Mouse (Mus musculus) testis, postnatal 10 days (tissue): Measurements from ENCODE around the gene Inka1.

Experiments used
- DNase-seq: peaks from one replicate; pipeline ENCODE4 v3.0.0; 2021; ENCODE audit warnings: low spot score

Gene Inka1

GRCm38 (mm10) chr9:107983421-107983890, 2.2 kb downstream of the Inka1 start:
- peak; percentile 85 for DNase-seq

- DNase-seq: peak; percentile 73
Measured at GRCm38 (mm10) chr9:107982681-107983346, 2.9 kb downstream of the Inka1 start, which contains the start of gene Gm20661. Gene Gm20661, plus strand, starts transcription at chr9:107983058.

GRCm38 (mm10) chr9:107981684-107982605, 3.7 kb downstream of the Inka1 start:
- no peak for DNase-seq

DNA sequence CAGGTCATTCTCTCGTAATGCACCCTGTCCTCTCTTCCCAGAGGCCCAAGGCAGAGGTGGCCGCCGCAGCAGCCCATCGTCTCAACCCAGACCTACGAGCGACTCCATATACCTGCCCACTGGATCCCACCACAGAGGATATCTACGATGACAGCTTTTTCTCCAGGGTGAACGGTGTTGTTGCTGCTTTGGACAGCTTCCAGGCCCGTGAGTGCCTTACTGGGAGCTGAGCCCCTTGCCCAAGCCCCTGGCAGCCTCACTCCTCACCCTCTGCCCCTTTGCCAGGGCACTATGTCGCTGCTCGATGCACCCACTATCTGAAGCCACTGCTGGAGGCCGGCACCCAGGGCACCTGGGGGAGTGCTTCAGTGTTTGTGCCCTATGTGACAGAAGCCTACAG, 6.9 kb downstream of the Inka1 start:
- DNase-seq: no peak

DNA sequence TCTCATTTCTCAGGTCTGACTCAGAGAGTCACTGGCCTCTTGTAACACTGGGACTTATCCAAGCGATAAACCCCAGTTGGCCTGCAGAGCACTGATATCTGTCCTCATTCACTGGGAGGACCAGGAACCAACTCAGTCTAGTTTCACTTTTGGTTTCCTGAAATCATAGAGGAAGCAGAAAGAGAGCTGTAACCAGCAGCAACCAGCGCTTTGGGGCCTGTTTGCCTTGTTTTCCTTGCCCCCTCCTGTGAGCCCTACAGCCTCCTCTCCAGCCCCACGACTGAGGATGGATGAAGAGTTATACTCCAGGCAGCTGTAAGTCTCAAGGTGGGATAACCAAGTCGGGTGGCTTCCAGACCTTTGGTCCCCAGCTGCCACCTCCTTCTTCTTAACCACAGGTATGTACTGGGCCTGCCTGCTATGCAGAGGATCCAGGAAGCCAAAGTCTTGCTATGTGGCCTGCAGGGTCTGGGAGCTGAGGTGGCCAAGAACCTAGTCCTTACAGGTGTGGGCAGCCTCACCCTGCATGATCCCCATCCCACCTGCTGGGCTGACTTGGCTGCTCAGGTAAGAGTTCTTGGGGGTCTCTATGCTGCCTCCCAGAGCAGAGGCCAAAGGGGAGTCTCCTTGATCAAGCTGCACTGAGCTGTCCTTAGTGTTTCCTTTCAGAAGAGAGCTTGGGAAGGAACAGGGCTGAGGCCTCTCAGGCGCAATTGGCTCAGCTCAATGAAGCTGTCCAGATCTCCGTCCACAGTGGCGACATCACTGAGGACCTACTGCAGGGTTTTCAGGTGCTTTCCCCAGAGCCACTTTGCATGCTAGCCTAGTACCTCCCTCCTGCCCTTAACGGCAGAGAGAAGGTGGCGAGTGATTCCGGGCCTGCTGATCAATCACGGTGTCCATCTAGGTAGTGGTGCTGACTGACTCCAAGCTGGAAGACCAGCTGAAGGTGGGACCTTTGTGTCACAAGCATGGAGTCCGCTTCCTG, 10.0 kb downstream of the Inka1 start, which contains the start of gene Uba7:
Uba7 (plus strand) TSS at position 107 of the 988 bp plus-strand sequence.
- DNase-seq: no peak

DNA sequence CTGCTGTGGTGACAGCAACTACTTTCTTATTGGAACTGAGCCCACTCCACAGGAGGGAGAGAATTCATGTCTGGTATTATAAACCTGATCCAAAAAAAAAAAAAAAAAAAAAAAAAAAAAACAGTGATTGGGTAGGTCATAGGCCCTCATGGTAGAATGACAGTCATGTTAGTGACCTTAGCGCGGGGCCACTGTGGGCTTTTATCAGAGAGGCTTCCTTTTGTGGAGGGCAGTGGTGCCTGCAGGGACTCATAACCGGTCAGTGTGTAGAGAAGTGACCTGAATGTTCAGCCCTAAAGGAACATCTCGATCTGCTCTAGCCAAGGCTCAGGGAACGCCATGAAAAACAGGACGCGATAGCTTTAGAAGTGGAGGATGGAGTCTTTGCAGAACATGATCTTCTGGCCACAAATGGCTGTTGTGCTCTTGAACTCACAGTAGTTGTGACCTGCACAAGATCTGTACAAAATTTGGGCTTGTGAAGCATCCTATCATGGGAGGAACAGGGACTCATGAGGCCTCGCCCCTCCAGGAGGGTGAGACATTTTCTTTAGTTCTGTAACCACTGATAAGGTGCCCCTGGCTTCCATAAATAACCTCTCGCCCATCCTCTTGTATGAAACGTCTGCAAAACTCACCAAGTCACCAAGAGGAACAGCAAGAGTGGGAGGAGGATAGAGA, 11.0 kb downstream of the Inka1 start:
- no peak for DNase-seq

DNA sequence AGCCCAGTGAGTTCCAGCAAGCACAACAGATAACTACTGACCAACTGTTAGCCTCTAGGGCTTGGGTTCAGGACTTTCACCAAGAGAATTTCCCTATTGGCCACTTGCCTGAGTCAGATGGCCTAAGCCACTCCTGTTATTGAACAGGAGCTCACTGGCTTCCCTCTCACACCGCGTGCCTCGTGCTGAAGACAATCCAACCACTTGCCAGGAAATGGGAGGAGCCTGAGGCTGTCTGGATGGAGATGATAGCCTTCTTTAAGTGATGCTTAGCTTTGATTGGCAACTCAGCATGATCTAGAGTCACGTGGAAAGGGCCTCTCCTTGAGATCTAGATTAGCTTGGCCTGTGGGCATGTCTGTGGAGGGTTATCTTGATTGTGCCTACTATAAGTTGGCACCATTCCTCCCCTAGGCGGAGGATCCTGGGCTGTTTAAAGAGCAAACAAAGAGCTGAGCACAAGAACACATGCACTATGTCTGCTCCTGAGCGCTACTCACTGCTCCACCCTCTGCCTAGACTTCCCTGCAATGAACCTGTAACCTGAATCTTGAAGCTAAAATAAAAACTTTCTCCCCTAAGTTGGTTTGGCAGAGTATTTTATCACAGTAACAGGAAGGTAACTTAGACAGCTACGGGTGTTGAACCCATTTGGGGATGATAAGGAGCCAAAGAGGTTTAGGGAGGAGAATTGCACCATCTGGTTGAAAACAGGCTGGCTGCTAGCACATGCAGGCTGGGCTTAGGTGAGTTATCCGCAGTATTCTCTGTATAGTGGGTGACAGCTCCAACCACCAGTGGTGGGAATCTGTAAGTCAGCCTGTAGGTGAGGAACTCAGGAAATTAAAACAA, 13.8 kb downstream of the Inka1 start:
- no peak for DNase-seq

- DNase-seq: no peak
Measured at GRCm38 (mm10) chr9:107970311-107970710, 15.4 kb downstream of the Inka1 start.

GRCm38 (mm10) chr9:107968531-107968930, 17.1 kb downstream of the Inka1 start:
- no peak for DNase-seq

DNA sequence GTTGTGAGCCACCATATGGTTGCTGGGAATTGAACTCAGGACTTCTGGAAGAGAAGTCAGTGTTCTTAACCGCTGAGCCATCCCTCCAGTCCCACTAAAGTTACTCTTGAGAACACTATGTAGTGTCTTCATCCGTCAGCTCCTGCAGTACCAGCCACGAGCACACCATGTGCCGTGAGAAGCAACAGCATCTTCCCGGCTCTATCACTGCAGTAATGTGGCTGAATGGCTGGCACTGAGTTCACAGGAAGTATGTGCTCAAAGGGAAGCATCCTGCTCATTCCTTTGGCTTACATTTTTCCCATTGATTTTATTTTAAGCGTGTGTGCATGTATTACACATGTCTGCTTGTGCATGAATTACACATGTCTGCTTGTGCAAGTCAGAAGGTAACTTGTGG, 18.2 kb downstream of the Inka1 start:
- no peak for DNase-seq

DNA sequence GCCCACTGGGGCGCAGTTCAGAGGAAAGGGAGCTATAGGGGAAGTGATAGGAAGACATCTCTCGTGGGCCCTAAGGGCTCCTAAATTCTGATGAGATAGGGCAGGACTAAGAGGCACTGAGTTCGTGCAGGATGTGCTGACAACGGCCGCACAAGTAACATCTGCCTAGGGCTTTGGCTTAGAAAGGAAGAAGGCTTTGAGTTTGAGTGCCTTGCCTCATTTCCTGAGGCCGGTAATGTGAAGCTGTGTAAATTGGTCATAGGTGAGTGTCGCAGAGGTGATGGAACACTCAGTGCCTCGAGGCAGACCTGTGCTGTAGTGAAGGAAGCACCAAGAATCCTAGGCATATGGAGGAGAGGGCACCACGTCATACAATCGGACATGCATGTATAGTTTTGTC, 19.0 kb downstream of the Inka1 start:
- no peak for DNase-seq

GRCm38 (mm10) chr9:107964681-107965080, 21.0 kb downstream of the Inka1 start:
- DNase-seq: no peak

- DNase-seq: peak; percentile 94
Measured at GRCm38 (mm10) chr9:107963700-107964099, 22.0 kb downstream of the Inka1 start.

- no peak for DNase-seq
Measured at GRCm38 (mm10) chr9:107962916-107963315, 22.8 kb downstream of the Inka1 start.

- DNase-seq: no peak
Measured at GRCm38 (mm10) chr9:107961881-107962280, 23.8 kb downstream of the Inka1 start.

DNA sequence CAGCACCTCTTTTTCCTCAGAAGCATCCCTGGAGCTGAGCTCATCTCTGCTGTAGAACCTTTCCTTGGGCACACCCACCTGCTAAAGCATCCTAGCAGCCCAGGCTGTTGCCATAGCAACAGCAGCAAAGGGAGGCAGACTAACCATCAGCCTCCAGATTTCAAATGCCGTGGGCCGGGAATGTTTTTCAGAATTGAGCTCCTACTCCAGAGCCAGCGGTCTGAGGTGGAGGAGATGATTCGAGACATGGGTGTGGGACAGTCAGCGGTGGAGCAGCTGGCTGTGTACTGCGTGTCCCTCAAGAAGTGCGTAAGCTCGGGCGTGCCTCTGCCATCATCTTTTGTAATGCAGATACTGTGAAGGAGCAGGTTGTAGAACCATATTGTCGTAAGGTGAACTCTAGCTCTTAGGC, 24.3 kb downstream of the Inka1 start:
- no peak for DNase-seq

GRCm38 (mm10) chr9:107960928-107961327, 24.8 kb downstream of the Inka1 start:
- no peak for DNase-seq

- DNase-seq: no peak
Measured at GRCm38 (mm10) chr9:107959896-107960295, 25.8 kb downstream of the Inka1 start.

GRCm38 (mm10) chr9:107957141-107957540, 28.5 kb downstream of the Inka1 start:
- DNase-seq: no peak

DNA sequence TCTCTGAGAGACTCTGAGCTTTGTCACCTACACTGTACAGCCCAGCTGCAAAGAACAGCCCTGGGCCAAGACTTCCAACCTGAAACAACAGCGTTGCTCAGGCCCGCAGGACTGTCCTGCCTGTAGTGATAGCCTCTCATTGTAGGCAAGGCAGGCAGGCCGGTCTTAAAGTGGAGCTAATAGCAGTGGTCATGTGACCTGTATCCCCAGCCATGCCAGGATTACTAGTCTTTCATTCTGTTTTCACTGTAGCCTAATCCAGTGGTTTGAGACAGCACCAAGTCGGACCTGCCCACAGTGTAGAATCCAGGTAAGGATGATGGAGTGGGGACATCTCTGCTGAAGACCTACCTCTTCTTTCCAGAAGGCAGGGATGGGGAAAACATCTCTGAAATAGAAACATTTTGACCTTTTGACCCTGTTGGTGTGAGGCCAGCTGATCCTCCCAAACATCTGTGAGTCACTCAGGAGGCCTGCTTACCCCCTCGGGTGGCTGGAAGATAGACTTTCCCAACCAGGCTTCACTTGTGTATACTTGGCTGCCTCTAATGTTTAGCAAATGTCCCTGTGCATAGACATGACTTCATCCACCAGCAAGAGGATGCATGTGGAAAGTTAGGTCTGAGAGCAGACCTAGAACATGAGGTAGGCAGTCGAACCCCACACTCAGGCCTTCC, 29.9 kb downstream of the Inka1 start:
- no peak for DNase-seq
